Mouse (Mus musculus) heart, postnatal 0 days (tissue): ENCODE results near the gene Evpl. TPM values are rescaled to one million over a fixed set of nuclear protein-coding genes. Genes with fewer than 3 reads are reported as not detected.
A peak's percentile ranks its signal among the peaks of the same experiment; 100 is the strongest.
"Not testable (repeated sequence)": the region's sequence is repeated elsewhere in the genome, so short reads cannot be mapped to it uniquely, and the experiment has no call there.

ENCODE experiments used
- ATAC-seq: fragments of 200-750 bp; cut with Nextera tagmentation; 2 replicates; pipeline ENCODE4 v1.8.0; 2017; ENCODE audit warnings: low read depth, moderate number of reproducible peaks, moderate library complexity; ENCODE audit not compliant: insufficient read depth
- DNase-seq: peaks from one replicate; pipeline ENCODE4 v3.0.0-alpha.2; 2016; ENCODE audit warnings: low spot score
- H3K27ac ChIP-seq: fragments of 300-500 bp; sonication (generic); 2 replicates; pipeline ENCODE4 v1.5.1; 2014; ENCODE audit warnings: low read depth, mild to moderate bottlenecking
- H3K27me3 ChIP-seq: fragments of 300-500 bp; sonication (generic); 2 replicates; pipeline ENCODE4 v1.6.1; 2014; ENCODE audit warnings: low read length, mixed read lengths; ENCODE audit not compliant: control insufficient read depth, insufficient read depth
- H3K36me3 ChIP-seq: fragments of 300-500 bp; sonication (generic); replicated peaks from 2 replicates; pipeline ENCODE4 v1.6.1; 2014; ENCODE audit warnings: low read length, mixed read lengths; ENCODE audit not compliant: control insufficient read depth, insufficient read depth
- H3K4me1 ChIP-seq: fragments of 300-500 bp; sonication (generic); 2 replicates; pipeline ENCODE4 v1.6.1; 2014; ENCODE audit warnings: antibody characterized with exemption; ENCODE audit not compliant: control insufficient read depth, insufficient read depth
- H3K4me2 ChIP-seq: fragments of 300-500 bp; sonication (generic); 2 replicates; pipeline ENCODE4 v1.6.1; 2014; ENCODE audit warnings: low read depth, mild to moderate bottlenecking, low read length, moderate library complexity
- H3K4me3 ChIP-seq: fragments of 300-500 bp; sonication (generic); 2 replicates; pipeline ENCODE4 v1.5.1; 2014; ENCODE audit warnings: low read depth, low read length
- H3K9ac ChIP-seq: fragments of 300-500 bp; sonication (generic); replicated peaks from 2 replicates; pipeline ENCODE4 v1.6.1; 2014; ENCODE audit warnings: low read depth, low read length, mixed read lengths
- H3K9me3 ChIP-seq: fragments of 300-500 bp; sonication (generic); replicated peaks from 2 replicates; pipeline ENCODE4 v1.6.1; 2016; ENCODE audit warnings: low read length; ENCODE audit not compliant: control insufficient read depth
- CTCF ChIP-seq: IDR thresholded peaks from 2 replicates; pipeline ENCODE4 v1.5.1; 2016; ENCODE audit warnings: antibody characterized with exemption, control low read depth, low read depth
- EP300 ChIP-seq: IDR thresholded peaks from 2 replicates; pipeline ENCODE4 v1.6.1; 2016; ENCODE audit warnings: antibody characterized with exemption, low read depth
- WGBS: fragments of 180-500 bp; shearing (Covaris S2); extraction: QIAGEN DNeasy Blood & Tissue Kit; methylation state at CpG from one replicate; pipeline ENCODE4 v1.1.7; 2014; 5-methylcytosine and 5-hydroxymethylcytosine counted together
- polyA plus RNA-seq: library from polyadenylated mRNA; unstranded; fragments of >200 nt; fragmentation: Nextera tagmentation; extraction: Ambion mirVana; gene quantifications from 2 replicates; pipeline ENCODE4 v1.2.1, GENCODE M21; 2015
- total RNA-seq: library from RNA; depleted of rRNA; stranded (reverse); fragments of >200 nt; gene quantifications from 2 replicates; pipeline ENCODE4 v1.2.3, GENCODE M21; 2014; ENCODE audit warnings: low replicate concordance

Evpl gene
- total and polyA plus RNA-seq, 2 experiments from 2014 or later: 0.45 to 3.4 TPM

DNA sequence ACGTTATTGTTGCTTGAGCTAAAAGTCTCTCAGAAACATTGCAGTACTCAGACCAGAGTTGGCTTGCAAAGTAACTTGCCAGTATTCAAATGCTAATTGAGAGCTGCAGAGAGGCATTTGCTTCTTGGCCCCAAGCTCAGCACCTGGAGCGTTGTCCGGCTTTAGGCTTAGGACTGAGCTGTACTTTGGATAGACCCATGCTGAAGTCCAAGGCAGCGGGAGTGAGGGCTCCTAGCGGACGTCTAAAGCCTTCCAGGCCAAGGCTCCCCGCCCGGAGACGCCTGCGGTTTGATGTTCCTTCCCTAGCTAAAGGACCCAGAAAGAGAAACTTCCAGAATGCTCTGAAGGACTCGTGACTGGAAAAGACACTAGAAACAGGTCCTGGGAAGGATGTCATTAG lies 44.2 kb upstream of the Evpl start:
- no peaks in the 10 kb centered on the region for H3K4me1 ChIP-seq
- under 1% methylated on average over 11 of the region's 11 CpGs for WGBS
- ATAC-seq (0 out of 2 replicates have a peak, but pooled peaks have one; percentile 35), DNase-seq (no peak)
- H3K36me3 ChIP-seq: no peaks in the 10 kb centered on the region
- peak overlapping the region; percentile 56; the same call in 1 of the 2 replicates for H3K4me2 ChIP-seq
- H3K9me3 ChIP-seq: no peaks in the 10 kb centered on the region; the same call in 1 of the 2 replicates
- no peak overlapping the region for H3K9ac ChIP-seq
- no peak; the same call in 1 of the 2 replicates for TF ChIP-seq CTCF
- no peak for TF ChIP-seq EP300
- H3K4me3 ChIP-seq: peak overlapping the region; percentile 32
- peaks cover 55% of the 10 kb centered on the region for H3K27me3 ChIP-seq
- H3K27ac ChIP-seq: no peak overlapping the region

DNA sequence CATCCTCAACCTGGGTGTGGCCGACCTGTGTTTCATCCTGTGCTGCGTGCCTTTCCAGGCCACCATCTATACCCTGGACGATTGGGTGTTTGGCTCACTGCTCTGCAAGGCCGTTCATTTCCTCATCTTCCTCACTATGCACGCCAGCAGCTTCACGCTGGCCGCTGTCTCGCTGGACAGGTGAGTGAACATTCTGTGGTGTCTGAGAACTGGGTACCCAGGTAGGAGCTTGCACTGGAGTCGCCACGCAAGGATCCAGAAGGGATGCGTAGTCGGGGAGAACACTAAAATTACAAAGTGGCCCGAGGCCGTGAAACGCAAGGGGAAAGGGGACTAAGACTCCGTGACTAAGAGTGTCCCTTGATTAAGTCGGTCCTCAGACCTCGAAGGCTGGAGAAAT lies 43.8 kb upstream of the Evpl start:
- Histone ChIP-seq H3K4me1 (no peaks in the 10 kb centered on the region), H3K27ac (no peak overlapping the region), H3K9ac (no peak overlapping the region), H3K4me3 (peak overlapping the region; percentile 32), H3K36me3 (no peaks in the 10 kb centered on the region), H3K9me3 (no peaks in the 10 kb centered on the region; the same call in 1 of the 2 replicates), H3K27me3 (peaks cover 55% of the 10 kb centered on the region), H3K4me2 (peak overlapping the region; percentile 56)
- DNase-seq: no peak
- 3% methylated on average over 18 of the region's 18 CpGs for WGBS
- ATAC-seq: no peak
- TF ChIP-seq CTCF (no peak), EP300 (no peak)

DNA sequence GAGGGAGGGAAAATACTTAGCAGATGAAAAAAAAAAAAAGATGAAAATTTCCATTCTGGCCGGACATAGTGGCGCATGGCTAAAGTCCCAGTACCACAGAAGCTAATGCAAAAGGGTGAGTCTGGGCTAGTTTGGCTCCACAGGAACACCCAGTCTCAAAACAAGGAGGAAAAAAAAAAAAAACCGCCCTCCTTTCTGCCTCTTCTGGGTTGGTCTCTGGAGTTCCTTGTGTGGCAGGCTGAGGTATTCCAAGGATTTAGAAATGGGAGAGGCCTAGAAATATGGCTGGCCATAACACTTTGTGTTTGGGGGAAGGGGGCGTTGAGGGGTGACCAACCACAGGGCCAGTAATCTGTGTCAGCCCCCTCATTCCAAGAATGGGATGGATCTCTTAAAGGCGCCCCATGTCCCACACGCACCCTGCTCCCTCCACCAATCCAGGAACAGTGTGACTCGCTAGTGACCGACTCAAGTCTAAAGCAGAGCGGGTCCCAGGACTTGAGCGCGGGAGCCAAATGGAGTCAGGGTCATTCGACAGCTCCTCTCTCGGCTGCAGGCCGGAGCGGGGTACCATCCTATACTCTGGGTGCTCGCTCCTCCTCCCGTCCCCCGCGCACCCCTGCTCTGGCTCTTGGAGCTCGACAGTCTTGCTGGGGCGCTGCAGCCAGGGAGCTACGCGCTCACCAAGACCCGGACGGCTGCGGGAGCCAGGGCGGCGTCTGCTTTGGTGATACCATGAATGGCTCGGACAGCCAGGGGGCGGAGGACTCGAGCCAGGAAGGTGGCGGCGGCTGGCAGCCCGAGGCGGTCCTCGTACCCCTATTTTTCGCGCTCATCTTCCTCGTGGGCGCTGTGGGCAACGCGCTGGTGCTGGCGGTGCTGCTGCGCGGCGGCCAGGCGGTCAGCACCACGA lies 43.1 kb upstream of the Evpl start, which contains the start of gene Galr2:
Gene Galr2, plus strand, starts transcription at position 189 of the 913 bp plus-strand sequence.
- Histone ChIP-seq H3K9me3 (no peaks in the 10 kb centered on the region; the same call in 1 of the 2 replicates), H3K9ac (no peak within 1 kb of the TSS), H3K36me3 (no peaks in the 10 kb centered on the region), H3K4me3 (peak within 1 kb of the TSS; percentile 32), H3K27me3 (peaks cover 55% of the 10 kb centered on the region), H3K4me1 (no peaks in the 10 kb centered on the region), H3K4me2 (peak within 1 kb of the TSS; percentile 56), H3K27ac (no peak within 1 kb of the TSS)
- no peak for ATAC-seq
- TF ChIP-seq CTCF (no peak), EP300 (no peak)
- WGBS: 7% methylated on average over 48 of the region's 48 CpGs
- no peak for DNase-seq

DNA sequence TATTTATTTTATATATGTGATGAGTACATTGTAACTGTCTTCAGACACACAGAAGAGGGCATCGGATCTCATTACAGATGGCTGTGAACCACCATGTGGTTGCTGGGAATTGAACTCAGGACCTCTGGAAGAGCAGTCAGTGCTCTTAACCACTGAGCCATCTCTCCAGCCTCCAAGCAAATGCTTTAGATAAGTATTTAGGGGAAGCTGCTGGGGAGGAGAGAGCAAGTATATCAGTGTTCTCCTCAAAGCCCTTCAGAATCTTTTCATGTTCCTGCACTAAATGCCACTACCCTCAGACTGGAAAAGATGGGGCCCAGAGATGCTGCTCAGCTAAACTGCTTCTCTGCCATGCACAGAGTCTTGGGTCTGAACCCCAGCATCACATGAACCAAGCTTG lies 39.3 kb upstream of the Evpl start:
- H3K27ac ChIP-seq, H3K4me1 ChIP-seq, H3K4me2 ChIP-seq, ATAC-seq, H3K9ac ChIP-seq, H3K9me3 ChIP-seq, H3K36me3 ChIP-seq, H3K4me3 ChIP-seq, DNase-seq: not testable (repeated sequence)
- WGBS: 84% methylated on average over 1 of the region's 1 CpGs
- peaks cover 26% of the 10 kb centered on the region for H3K27me3 ChIP-seq

DNA sequence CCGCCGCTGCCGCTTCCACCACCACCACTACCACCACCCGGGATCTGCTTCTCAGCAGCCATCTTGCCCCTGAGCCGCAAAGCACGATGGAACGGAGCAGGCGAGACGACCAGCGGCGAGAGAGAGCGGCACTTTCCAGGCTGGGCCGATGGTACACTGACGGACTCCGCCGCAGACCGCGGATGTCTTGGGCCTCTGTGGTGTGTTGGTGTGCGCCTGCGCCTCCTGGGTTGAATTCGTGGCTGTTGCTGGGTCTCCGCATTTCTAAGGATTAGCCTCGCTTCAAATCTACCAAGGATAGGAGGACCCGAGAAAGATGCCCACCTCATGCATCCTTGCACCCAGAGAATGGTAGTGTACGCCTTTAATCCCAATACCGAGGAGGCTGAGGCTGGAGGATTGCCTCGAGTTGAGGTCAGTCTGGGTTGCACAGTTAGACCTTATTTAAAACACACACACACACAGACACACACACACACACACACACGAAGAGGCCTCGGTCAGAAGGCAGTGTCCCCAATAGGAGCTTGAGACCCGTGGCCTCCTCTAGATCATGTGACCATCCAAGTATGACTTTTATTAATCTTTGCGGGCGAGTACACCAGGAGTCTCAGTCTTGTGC lies 36.3 kb upstream of the Evpl start, which contains the start of gene Srp68:
Gene Srp68, minus strand, starts transcription at position 173 of the 622 bp plus-strand sequence.
- Histone ChIP-seq H3K4me2 (peak within 1 kb of the TSS; percentile 97), H3K27ac (peak within 1 kb of the TSS; percentile 80), H3K36me3 (peaks cover 27% of the 10 kb centered on the region), H3K4me1 (peaks cover 8% of the 10 kb centered on the region), H3K9ac (peak within 1 kb of the TSS; percentile 87), H3K4me3 (peak within 1 kb of the TSS; percentile 74), H3K9me3 (no peaks in the 10 kb centered on the region), H3K27me3 (no peaks in the 10 kb centered on the region)
- peak; percentile 0; the same call in 1 of the 2 replicates for TF ChIP-seq CTCF
- TF ChIP-seq EP300: 0 out of 2 replicates have a peak, but pooled peaks have one; percentile 32
- ATAC-seq (peak; percentile 99), DNase-seq (peak; percentile 88)
- WGBS: 2% methylated on average over 32 of the region's 32 CpGs
